Mouse (Mus musculus): ENCODE measurements around the gene Tent2.

DNA sequence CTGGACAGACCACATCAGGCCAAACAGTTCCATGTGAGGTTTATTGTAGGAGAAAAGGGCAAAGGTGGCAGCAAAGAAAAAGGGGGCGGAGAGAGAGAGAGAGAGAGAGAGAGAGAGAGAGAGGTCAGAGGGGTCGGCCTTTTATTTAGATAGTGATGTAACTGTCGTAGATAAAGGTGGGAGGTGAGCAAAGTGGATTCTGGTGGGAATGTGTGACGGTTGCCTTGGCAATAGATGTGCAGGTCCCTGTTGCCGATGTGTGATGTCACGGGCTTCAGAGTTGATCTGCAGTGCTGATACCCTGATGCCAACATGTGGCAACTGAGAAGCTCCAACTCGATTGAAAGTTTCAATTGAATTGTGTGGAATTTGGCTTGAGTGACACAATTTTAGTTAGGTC lies 40.1 kb upstream of the Tent2 start:
- TF ChIP-seq CTCF (IDR thresholded peaks at IDR 0.05; ENCODE audit: insufficient read depth, low read length) (no peak), POLR2A (IDR thresholded peaks at IDR 0.05; ENCODE audit: borderline replicate concordance, extremely low read depth, low read depth, low read length) (no peak)
